Mouse (Mus musculus): ENCODE measurements around the gene H2al2a.
A peak's percentile ranks its signal among the peaks of the same experiment; 100 is the strongest.

H2al2a gene

DNA sequence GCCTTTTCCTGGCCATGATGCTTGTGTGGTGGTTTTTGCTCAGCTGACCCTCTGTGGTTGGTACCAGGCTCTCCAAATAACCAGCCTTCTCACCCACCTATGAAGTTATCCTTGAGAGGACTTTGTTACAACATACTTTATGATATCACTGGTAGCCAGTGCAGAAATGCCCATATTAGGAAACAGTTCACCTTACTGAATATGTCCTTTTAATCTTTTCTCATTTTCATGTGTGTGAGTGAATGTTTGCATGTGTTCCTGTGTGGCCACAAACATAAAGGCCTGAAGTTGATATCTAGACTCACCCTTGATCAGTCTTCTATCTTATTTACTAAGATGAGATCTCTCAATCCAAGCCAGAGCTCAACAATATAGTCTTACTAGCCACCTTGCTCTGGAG, at the start of gene H2al2a:
Gene H2al2a, minus strand, starts transcription at position 101 of the 400 bp plus-strand sequence.
- DNase-seq, result no peak

DNA sequence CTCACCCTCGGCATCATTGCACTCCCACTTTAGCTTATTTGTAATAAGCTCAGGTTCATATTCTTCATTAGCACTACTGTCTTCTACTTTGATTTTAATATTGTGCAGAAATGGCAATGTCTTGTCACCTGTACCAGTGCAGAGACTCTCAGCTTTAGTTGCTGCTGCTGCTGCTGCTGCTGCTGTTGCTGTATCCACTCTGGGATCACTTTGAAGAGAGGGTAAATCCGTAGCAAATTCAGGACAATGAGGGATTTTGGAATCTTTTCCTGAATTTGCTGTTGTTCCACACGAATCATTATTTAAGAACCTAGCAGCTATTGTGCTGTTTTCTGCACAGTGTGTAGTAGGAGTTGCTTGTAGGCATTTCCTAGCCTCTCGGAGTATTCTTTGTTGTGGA, 49.4 kb upstream of the H2al2a start:
- DNase-seq, result no peak

DNA sequence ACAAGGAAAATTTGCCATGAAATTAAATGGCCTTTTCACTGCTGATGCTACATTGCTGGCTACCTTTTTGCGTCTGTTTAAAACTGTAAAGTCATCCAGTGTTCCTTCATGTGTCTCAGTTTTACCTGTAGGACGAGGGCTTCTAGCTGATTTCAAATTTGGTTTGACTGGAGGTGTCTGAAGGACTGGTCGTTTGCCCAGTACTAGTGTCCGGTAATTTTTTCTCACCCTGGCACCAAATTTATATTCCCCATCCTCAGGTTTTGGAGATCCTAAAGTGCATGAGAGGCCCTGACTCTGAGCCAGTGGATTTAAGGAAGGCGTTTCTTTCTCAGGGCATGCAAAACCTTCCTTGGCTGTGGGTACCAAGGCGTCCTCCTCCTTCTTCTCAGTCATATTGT, 49.0 kb upstream of the H2al2a start:
- no peak for DNase-seq

DNA sequence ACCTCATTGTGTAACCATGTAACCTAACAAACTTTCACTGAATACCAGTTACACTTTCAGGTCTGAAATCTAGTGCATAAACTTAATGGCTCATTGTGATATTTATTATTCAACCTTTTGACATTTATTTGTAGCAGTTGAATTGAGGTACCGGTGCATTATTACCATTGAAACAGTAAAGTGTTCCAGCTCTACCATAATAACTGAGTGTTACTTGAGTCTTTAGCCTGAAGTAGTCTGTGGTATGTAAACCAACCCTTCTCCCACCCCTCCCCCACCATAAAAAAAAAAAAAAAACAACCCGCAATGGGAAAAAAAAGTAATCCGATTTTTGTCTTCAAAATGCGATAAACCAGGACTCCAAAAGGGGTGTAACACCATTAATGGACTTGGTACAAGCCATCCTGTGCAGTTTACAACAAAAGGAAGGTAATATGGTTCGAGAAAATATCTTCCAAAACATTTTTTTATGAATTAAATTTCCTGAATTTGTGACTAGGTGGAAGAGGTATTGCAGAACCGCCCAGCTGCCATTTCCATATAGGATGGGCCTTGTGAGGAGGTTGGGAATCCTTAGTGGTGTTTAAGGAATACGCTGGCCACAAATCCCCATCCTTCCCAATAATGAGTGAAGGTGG, 48.5 kb upstream of the H2al2a start:
- no peak for DNase-seq

GRCm38 (mm10) chr2:18041199-18041885, 44.6 kb upstream of the H2al2a start:
- no peak for DNase-seq

- DNase-seq, result no peak
These were observed 43.8 kb upstream of the H2al2a start for GRCm38 (mm10) chr2:18040347-18041160.

- peak in 1 of 2 experiments; percentile 19 for DNase-seq
These were observed 43.0 kb upstream of the H2al2a start for GRCm38 (mm10) chr2:18039566-18040290.

DNA sequence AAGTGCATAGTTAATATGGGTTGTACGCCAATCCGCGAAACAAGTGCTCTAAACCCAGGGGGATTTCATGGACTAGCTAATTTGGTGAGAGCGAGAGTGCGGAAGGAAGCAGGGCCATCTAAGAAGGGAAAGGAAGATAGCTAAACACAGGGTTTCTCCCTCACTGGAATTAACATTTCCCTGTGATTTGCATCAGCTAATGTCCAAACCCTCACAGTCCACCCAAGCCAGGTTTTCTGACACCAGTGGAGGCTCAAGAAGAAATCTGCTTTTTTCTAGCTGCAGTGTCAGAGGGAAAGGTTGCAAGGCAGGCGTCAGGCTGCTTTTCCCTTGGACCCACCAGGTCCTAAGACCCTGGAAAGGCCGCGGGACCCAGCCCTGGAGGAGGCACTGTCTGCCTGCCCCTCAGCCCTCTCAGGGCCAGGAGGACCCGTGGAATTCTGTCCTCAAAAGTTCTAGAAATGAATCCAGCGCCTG, 42.2 kb upstream of the H2al2a start:
- no peak for DNase-seq

DNA sequence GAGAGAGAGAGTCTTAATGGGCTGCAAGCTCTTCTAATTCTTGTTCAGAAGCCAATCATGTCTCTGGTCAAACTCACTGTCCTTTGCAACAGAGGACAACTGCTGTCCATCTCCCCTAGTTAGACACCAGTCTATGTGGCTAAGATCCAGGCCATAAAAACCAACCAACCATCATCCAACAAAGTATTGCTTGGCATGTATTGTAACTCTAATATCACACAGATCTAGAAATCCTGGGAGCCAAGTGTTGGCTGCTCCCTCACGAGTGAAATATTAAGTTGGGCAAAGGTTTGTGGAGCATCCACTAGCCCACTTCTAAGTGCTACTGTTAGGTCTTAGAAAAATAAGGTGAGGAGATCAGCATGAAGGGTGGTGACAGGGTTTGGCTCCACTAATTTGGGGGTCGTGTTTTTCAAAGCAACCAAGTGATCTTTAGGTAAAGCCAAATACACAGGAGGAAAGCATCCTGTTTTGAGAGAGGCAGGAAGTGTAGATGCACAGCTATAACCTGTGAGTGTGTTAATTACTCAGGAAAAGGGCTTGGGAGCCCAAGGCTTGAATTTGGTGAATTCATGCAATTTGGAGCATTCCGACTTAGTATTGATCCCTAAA, 41.5 kb upstream of the H2al2a start:
- no peak for DNase-seq

GRCm38 (mm10) chr2:18037491-18037890, 40.7 kb upstream of the H2al2a start, which contains the start of gene A930004D18Rik:
TSS of gene A930004D18Rik (minus strand) at chr2:18037737.
- DNase-seq, result no peak

DNA sequence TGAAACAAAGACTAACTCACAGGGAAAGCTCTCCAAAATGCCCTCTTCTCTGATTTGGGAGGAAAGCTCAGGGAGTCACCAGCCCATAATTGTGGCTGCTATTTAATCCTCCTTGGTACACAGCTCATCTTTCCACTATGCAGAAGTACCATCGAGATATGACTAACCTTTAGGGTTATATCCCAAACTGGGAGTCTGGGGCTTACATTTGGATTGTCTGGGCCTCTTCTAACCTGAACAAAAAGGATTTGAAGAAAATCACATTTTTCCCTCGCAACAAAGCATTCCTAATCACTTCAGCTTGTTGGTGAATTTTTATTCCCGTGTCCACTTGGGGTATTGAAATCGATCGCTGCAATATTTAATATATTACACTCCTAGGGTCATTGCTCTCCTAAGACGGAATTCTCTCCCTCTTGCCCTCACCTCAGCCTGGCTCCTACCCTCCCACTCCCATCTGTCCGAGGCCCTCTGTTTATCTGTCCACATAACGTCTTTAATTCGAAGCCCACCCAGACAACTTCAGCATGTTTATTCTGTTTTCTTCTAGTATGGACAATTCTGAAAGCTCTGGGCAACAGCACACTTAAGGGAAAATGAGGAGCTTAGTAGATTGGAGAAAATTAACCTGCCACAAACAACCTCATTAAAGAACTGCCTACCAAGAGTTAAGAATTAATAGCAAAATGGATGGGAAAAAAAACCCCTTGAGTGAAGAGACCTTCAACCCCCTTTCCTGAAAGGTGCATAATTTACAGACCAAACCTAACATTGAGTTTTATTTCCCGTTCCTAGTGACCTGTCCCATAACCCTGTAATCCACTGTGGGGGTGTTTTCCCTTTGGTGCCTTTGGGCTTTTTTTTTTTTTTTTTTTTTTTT, 37.9 kb upstream of the H2al2a start:
- no peak for DNase-seq

DNA sequence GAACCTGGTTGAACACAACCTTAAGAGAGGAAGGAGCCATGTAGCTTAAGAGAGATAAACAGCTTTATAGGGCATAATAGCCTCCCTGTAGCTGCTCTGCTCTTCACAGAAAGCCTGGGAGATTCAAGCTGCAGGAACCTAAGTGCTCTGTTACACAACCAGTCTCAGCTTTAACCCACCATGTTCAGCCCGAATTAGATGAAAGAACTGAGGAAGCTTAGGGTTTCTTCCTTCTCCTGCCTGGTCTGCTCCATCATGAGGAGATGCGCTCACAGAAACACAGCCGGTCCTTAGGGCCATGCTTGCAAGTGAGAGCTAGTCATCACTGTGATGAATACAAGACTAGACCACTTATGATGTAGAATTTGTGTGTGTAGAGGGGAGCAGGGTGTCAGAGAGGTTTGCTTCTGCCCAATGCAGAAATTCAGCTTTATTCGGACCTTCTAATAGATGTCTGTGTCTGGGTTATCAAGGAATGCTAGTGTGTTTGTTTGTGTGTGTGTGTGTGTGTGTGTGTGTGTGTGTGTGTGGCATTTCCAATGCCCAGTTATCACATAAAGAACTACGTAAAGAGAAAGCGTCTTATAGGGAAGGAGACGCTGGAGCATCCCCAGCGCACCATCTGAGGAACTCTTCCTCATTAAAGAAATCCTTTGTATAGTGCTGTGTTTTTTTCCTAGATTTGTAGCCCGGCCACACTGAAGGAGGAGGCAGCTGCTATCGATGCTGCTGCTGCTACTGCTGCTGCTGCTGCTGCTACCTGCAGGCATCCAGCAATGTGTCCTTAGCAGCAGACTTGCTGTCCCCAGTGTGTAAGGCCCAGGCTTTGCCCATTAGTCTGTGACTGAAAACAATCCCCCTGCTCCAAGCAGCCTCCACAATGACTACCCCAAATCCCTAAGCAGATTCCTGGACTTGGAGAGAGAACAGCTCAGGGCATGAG, 36.7 kb upstream of the H2al2a start:
- no peak for DNase-seq

DNA sequence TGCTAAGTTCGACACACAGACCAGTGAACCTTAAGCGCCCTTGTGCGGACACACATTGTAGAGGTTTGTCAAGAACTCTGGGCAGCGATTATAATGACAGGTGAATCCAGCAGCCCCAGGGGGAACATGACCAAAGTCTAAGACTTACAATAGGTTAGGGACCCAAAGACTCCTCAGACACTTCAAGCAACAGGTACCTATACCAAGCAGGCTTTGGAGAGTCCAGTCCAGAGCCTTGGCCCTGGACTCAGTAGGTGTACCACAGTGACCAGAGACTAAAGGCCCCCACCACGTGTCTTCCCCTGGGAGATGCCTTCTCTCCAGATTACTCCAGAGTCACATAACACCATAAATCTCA, 35.8 kb upstream of the H2al2a start:
- DNase-seq, result no peak

GRCm38 (mm10) chr2:18031831-18032537, 35.2 kb upstream of the H2al2a start:
- peak; percentile 21 to 48 for DNase-seq

- peak in 1 of 2 experiments; percentile 37 for DNase-seq
These were observed 34.6 kb upstream of the H2al2a start for GRCm38 (mm10) chr2:18031271-18031821.

GRCm38 (mm10) chr2:18030581-18030980, 33.8 kb upstream of the H2al2a start:
- no peak for DNase-seq

- no peak for DNase-seq
These were observed 32.9 kb upstream of the H2al2a start for GRCm38 (mm10) chr2:18029656-18030055.

DNA sequence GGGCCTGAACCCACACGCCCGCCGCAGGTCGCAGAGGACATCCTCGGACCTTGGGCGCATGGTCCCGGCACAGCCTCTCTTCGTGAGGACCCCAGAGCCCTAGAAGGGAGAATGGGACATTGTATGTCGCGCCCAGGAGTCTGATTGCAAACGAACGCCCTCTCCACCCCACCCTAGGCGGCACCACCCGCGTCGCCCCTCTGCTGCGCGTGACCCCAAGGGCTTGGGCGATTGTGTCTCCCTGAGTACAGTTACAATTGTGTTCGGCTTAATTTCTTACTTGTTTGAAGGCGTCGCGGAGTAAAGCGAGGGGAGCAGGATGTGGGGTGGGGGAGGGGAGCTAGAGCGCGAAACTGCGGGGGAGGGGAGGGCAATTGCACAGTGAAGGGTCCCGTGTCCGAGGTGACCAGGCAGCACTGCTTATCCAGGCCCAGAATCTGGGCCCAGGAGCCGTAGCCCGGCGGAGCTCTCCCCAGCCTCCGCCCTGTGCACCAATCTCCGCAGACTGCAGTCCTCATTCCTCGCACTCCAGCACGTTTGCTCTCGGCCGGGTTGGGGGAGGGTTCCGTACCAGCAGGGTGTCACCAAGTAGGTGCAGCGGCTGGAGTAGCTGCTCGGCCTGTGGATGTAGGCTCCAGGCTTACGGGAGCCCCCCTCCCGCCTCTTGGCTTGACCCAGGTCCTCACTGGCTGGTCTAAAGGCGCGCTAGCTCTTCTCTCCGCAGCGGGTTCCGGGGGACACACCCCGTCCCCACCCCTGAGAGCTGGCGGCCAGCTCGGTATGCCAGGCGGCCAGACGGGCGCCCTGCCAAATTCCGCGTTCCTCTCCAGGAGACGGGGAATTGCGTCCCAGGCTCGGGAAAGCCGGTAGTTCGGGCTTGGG, 31.6 kb upstream of the H2al2a start:
- peak; percentile 87 to 91 for DNase-seq

All from cerebellum, adult 18-20 months (tissue).